Mouse (Mus musculus): ENCODE data around the gene Ano9. TPM values are rescaled to one million over a fixed set of nuclear protein-coding genes. Genes with fewer than 3 reads are reported as not detected.

Gene Ano9
- polyA plus RNA-seq, 1 experiment from 2014 or later = 0.36 TPM

DNA sequence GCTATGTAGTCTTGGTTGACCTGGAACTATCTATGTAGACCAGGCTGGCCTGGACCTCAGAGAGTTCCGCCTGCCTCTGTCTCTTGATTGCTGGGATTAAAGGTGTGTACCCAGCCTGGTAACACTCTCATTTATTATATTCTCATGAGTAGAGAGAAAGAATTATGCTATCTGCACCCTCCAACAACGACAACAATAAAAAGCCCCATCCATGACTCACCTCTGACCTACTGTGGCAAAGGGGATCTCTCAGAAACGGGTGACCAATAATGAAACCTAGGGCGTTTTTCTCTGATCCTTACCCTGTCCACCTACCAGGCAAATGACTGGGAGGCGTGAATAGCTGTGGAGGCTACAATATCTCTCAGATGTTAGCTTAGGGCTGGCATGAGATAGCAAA lies 20.4 kb downstream of the Ano9 start:
- Histone ChIP-seq H3K36me3 (replicated peaks) (no peaks in the 10 kb centered on the region), H3K27ac (no peak overlapping the region), H3K4me2 (no peak overlapping the region), H3K9ac (no peak overlapping the region), H3K9me3 (no peaks in the 10 kb centered on the region), H3K4me3 (no peak overlapping the region), H3K27me3 (replicated peaks) (peaks cover 45% of the 10 kb centered on the region), H3K4me1 (peaks cover 15% of the 10 kb centered on the region)
- ATAC-seq (replicated peaks) = no peak
- 85% methylated on average over 5 of the region's 5 CpGs for WGBS

- peaks cover 45% of the 10 kb centered on the region for H3K27me3 ChIP-seq (replicated peaks)
Measured at GRCm38 (mm10) chr7:141096649-141097056, 21.0 kb downstream of the Ano9 start.

GRCm38 (mm10) chr7:141096021-141096420 lies 21.6 kb downstream of the Ano9 start:
- H3K9me3 ChIP-seq = no peaks in the 10 kb centered on the region
- H3K4me1 ChIP-seq = peaks cover 17% of the 10 kb centered on the region
- H3K36me3 ChIP-seq (replicated peaks) = no peaks in the 10 kb centered on the region
- H3K4me3 ChIP-seq = no peak overlapping the region
- WGBS = 84% methylated on average over 6 of the region's 6 CpGs
- no peak overlapping the region for H3K4me2 ChIP-seq
- no peak for ATAC-seq (replicated peaks)
- no peak overlapping the region for H3K27ac ChIP-seq
- peaks cover 38% of the 10 kb centered on the region for H3K27me3 ChIP-seq (replicated peaks)
- H3K9ac ChIP-seq = no peak overlapping the region

More at GRCm38 (mm10) chr7:141096649-141097056, 21.0 kb downstream of the Ano9 start:
- no peaks in the 10 kb centered on the region for H3K9me3 ChIP-seq
- no peaks in the 10 kb centered on the region for H3K36me3 ChIP-seq (replicated peaks)
- H3K4me3 ChIP-seq = no peak overlapping the region
- no peak for ATAC-seq (replicated peaks)
- no peak overlapping the region for H3K9ac ChIP-seq
- peaks cover 17% of the 10 kb centered on the region for H3K4me1 ChIP-seq
- no peak overlapping the region for H3K4me2 ChIP-seq
- WGBS = 48% methylated on average over 6 of the region's 6 CpGs
- no peak overlapping the region for H3K27ac ChIP-seq

GRCm38 (mm10) chr7:141094487-141095205 lies 23.0 kb downstream of the Ano9 start:
- ATAC-seq (replicated peaks) = no peak
- no peaks in the 10 kb centered on the region for H3K9me3 ChIP-seq
- no peak overlapping the region for H3K9ac ChIP-seq
- H3K36me3 ChIP-seq (replicated peaks) = no peaks in the 10 kb centered on the region
- peaks cover 8% of the 10 kb centered on the region for H3K4me1 ChIP-seq
- H3K4me2 ChIP-seq = no peak overlapping the region
- peaks cover 28% of the 10 kb centered on the region for H3K27me3 ChIP-seq (replicated peaks)
- H3K27ac ChIP-seq = no peak overlapping the region
- WGBS = 69% methylated on average over 15 of the region's 15 CpGs
- H3K4me3 ChIP-seq = no peak overlapping the region

DNA sequence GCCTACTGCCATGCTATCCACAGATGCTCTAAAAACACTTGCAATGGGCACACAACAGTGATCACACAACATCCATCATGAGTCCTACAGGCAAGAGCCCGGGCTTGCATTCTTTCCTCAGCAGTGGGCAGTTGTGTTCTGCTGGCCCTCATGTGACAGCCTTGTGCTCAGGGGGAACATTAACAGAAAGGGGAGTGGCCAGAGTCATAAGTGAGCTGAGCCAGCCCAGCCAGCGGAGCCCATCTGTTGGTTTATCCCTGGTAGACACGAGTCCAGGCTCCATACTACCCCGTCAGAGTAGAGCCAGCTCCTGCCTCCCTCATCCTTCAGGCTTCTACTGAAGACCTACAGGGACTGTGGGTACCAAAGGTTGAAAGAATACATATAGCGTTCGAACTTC lies 23.7 kb downstream of the Ano9 start:
- H3K9ac ChIP-seq = no peak overlapping the region
- no peaks in the 10 kb centered on the region for H3K9me3 ChIP-seq
- no peak for ATAC-seq (replicated peaks)
- H3K4me3 ChIP-seq = no peak overlapping the region
- peaks cover 28% of the 10 kb centered on the region for H3K27me3 ChIP-seq (replicated peaks)
- H3K27ac ChIP-seq = no peak overlapping the region
- no peak overlapping the region for H3K4me2 ChIP-seq
- WGBS = 88% methylated on average over 6 of the region's 6 CpGs
- H3K36me3 ChIP-seq (replicated peaks) = no peaks in the 10 kb centered on the region
- peaks cover 4% of the 10 kb centered on the region; the same call in 1 of the 2 replicates for H3K4me1 ChIP-seq

GRCm38 (mm10) chr7:141092051-141092735 lies 25.4 kb downstream of the Ano9 start:
- no peaks in the 10 kb centered on the region for H3K9me3 ChIP-seq
- peak; percentile 85 for ATAC-seq (replicated peaks)
- peak overlapping the region; percentile 9; the same call in 1 of the 2 replicates for H3K4me3 ChIP-seq
- H3K4me1 ChIP-seq = peaks cover 4% of the 10 kb centered on the region; the same call in 1 of the 2 replicates
- no peaks in the 10 kb centered on the region for H3K36me3 ChIP-seq (replicated peaks)
- H3K27me3 ChIP-seq (replicated peaks) = peaks cover 33% of the 10 kb centered on the region
- H3K9ac ChIP-seq = no peak overlapping the region
- no peak overlapping the region for H3K27ac ChIP-seq
- WGBS = 6% methylated on average over 37 of the region's 37 CpGs
- peak overlapping the region; percentile 42 for H3K4me2 ChIP-seq

DNA sequence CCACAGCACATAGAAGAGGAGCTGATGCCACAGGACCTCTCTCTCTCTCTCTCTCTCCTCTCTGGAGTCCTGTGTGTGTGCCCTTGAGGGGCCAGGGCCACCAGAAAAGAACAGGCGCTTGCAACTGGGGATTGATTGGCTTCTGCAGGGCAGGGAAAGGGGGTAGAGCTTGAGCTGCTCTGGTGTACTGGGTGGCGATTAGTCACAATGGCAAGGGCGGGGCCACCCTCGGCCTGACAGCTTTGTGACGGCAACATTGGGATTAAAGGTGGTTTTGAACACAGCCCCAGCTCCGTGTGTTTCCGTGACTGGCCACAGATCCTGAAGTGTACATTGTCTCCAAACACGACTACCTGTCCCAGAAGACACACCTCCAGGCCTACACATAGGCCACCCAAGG lies 27.4 kb downstream of the Ano9 start:
- Histone ChIP-seq H3K4me3 (no peak overlapping the region), H3K4me1 (peaks cover 4% of the 10 kb centered on the region; the same call in 1 of the 2 replicates), H3K9ac (no peak overlapping the region), H3K36me3 (replicated peaks) (no peaks in the 10 kb centered on the region), H3K27me3 (replicated peaks) (peaks cover 35% of the 10 kb centered on the region), H3K4me2 (no peak overlapping the region), H3K9me3 (no peaks in the 10 kb centered on the region), H3K27ac (no peak overlapping the region)
- no peak for ATAC-seq (replicated peaks)
- 59% methylated on average over 8 of the region's 8 CpGs for WGBS

DNA sequence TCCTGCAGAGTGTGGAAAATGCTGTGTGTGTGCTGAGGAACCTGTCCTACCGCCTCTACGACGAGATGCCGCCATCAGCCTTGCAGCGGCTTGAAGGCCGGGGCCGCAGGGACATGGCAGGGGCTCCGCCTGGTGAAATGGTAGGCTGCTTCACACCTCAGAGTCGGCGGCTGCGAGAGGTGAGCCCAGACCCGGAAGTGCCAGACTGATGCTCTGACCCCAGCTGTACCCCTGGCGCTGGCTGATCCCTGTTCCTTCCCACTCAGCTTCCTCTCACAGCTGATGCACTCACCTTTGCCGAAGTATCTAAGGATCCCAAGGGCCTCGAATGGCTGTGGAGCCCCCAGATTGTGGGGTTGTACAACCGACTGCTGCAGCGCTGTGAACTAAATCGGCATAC lies 29.1 kb downstream of the Ano9 start:
- Histone ChIP-seq H3K27me3 (replicated peaks) (peaks cover 35% of the 10 kb centered on the region), H3K27ac (no peak overlapping the region), H3K4me2 (no peak overlapping the region), H3K4me3 (no peak overlapping the region), H3K36me3 (replicated peaks) (no peaks in the 10 kb centered on the region), H3K9ac (no peak overlapping the region), H3K9me3 (no peaks in the 10 kb centered on the region), H3K4me1 (peaks cover 4% of the 10 kb centered on the region; the same call in 1 of the 2 replicates)
- no peak for ATAC-seq (replicated peaks)
- WGBS = 27% methylated on average over 18 of the region's 18 CpGs

DNA sequence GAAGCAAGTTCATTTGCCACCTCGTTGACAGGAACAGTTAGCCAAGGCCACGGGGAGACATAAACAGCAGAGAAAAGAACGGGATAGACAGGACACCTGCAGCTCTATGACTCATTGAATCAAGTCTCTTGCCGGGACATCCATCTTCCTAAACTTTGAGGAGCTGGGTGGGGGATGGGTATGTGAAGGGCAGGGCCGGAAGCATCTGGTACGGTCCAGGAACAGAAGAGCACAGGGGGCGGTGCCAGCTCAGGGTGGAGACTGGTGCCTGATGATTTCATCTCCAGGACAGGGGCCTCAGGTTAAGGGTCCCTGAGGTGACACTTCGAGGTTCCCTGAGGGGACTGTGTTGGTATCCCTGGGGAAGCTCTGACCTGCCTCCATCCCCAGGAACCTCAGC lies 29.7 kb downstream of the Ano9 start:
- Histone ChIP-seq H3K9ac (no peak overlapping the region), H3K4me1 (peaks cover 4% of the 10 kb centered on the region; the same call in 1 of the 2 replicates), H3K27me3 (replicated peaks) (peaks cover 35% of the 10 kb centered on the region), H3K27ac (no peak overlapping the region), H3K36me3 (replicated peaks) (no peaks in the 10 kb centered on the region), H3K4me2 (no peak overlapping the region), H3K9me3 (no peaks in the 10 kb centered on the region), H3K4me3 (no peak overlapping the region)
- ATAC-seq (replicated peaks) = no peak
- WGBS = 58% methylated on average over 8 of the region's 8 CpGs

GRCm38 (mm10) chr7:141079481-141080449 lies 37.8 kb downstream of the Ano9 start:
- Histone ChIP-seq H3K4me2 (no peak overlapping the region), H3K9me3 (no peaks in the 10 kb centered on the region), H3K4me3 (no peak overlapping the region), H3K4me1 (no peaks in the 10 kb centered on the region), H3K9ac (no peak overlapping the region), H3K27ac (no peak overlapping the region), H3K27me3 (replicated peaks) (no peaks in the 10 kb centered on the region; the same call in 1 of the 2 replicates), H3K36me3 (replicated peaks) (no peaks in the 10 kb centered on the region)
- WGBS = 30% methylated on average over 34 of the region's 34 CpGs
- no peak for ATAC-seq (replicated peaks)

DNA sequence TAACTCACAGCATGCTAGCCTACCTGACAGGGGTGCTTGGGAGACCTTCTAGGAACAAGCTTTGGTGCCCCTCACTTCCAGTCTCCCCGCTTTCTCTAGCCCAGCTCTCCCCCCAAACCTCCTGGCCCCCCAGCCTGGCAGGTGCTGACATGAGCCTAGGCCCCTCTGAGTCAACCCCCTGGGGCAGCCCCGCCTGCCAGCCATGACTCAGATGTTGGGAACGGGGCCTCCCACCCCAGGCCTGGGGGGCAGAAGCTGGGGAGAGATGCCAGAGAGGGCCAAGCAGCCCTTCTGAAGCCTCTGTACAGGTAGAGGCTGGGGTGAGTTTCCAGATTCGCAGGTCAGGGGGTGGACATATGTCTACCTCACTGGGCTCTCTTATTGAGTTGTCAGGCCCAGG lies 38.7 kb downstream of the Ano9 start:
- Histone ChIP-seq H3K36me3 (replicated peaks) (no peaks in the 10 kb centered on the region), H3K27me3 (replicated peaks) (no peaks in the 10 kb centered on the region; the same call in 1 of the 2 replicates), H3K4me2 (no peak overlapping the region), H3K4me3 (no peak overlapping the region), H3K9me3 (no peaks in the 10 kb centered on the region), H3K9ac (no peak overlapping the region), H3K27ac (no peak overlapping the region), H3K4me1 (no peaks in the 10 kb centered on the region)
- ATAC-seq (replicated peaks) = no peak
- 87% methylated on average over 4 of the region's 4 CpGs for WGBS

GRCm38 (mm10) chr7:141077841-141078240 lies 39.8 kb downstream of the Ano9 start, which contains the start of gene Pkp3:
Gene Pkp3 (plus strand): TSS chr7:141078218.
- H3K27ac ChIP-seq = no peak within 1 kb of the TSS
- H3K36me3 ChIP-seq (replicated peaks) = no peaks in the 10 kb centered on the region
- H3K27me3 ChIP-seq (replicated peaks) = no peaks in the 10 kb centered on the region; the same call in 1 of the 2 replicates
- no peak for ATAC-seq (replicated peaks)
- H3K4me2 ChIP-seq = no peak within 1 kb of the TSS
- no peak within 1 kb of the TSS for H3K4me3 ChIP-seq
- H3K9ac ChIP-seq = no peak within 1 kb of the TSS
- WGBS = 88% methylated on average over 15 of the region's 15 CpGs
- H3K9me3 ChIP-seq = no peaks in the 10 kb centered on the region
- no peaks in the 10 kb centered on the region for H3K4me1 ChIP-seq

All from midbrain, embryonic 15.5 days (tissue).